Mouse (Mus musculus) brain, embryonic 14.5 days (tissue): ENCODE measurements at regions not wholly inside any gene's neighbourhood (a gene's known extent, or its start where the extent isn't known, plus 50 kb on each side); places are given as distances from the start of the nearest gene placed in this dataset.

Experiments used
- DNase-seq: peaks from one replicate; pipeline ENCODE4 v3.0.0-alpha.2; 2011; ENCODE audit warnings: low read depth
- CTCF ChIP-seq: fragments of 200-500 bp; IDR thresholded peaks from 2 replicates; pipeline ENCODE4 v1.5.1; 2012; ENCODE audit warnings: inconsistent platforms, mild to moderate bottlenecking, moderate library complexity, borderline replicate concordance; ENCODE audit not compliant: insufficient read depth, insufficient read length; ENCODE audit errors: extremely low read depth
- POLR2A ChIP-seq: fragments of 200-500 bp; IDR thresholded peaks from 2 replicates; pipeline ENCODE4 v1.6.1; 2012; ENCODE audit warnings: mild to moderate bottlenecking, inconsistent platforms, borderline replicate concordance; ENCODE audit not compliant: poor library complexity, insufficient read depth, insufficient read length, severe bottlenecking; ENCODE audit errors: extremely low read depth

DNA sequence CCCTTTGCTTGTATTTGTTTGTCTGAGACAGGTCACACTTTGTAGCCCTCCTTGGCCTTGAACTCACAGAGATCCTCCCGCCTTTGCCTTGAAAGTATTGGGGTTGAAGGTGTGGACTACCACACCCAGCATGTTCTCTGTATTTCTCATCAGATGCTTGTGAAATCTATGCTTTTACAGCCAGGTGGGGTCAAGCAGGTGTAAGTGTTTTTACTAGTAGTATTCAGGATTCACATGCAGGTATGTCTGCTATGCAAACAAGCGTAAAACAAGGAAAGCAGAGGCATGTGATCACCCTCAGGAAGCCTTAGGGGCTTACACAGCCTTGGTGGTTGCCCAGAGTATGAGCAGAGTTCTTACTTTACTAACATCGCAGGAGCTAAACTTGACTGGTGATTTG is 105.4 kb upstream of the Ccser1 start:
- DNase-seq = no peak
- TF ChIP-seq CTCF (no peak), POLR2A (no peak)

DNA sequence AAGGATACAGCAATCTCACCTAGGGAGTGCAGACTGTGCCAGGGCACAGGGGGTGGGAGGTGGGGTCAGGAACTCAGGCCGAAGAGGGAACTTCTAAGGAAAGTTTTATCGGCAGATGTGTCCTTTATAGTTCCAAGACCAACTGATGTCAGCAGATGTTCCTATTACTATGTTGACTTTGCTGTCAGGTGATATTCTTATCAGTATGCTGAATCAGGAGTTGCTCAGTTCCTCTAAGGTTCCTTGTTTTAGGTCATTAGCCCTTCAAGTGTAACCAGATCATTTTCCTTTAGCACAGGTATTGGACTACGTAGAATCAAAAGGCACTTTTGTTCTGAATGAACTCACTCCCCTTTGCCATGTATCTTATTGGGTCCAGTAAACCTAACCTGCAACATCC is 101.6 kb upstream of the Ccser1 start:
- no peak for DNase-seq
- TF ChIP-seq CTCF (no peak), POLR2A (no peak)

DNA sequence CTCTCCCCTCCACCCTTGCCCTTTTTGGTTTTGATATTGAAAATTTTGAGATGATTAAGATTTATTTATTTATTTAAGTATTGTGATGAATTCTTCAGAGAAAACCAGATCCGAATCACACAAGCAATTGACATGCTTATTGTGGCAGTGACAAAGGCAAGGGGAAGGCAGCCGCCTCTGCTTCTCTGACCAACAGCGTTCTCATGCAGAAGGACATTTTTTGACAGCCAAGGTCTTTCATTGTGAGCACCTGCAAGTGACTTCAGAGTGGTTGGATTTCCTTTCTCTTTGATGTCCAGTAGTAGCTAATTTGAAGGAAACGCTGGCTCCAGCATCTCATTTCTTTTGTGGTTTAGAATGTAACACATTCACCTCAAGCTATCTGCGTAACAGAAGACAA is 99.5 kb upstream of the Ccser1 start:
- DNase-seq = peak; percentile 40
- TF ChIP-seq CTCF (no peak), POLR2A (no peak)

DNA sequence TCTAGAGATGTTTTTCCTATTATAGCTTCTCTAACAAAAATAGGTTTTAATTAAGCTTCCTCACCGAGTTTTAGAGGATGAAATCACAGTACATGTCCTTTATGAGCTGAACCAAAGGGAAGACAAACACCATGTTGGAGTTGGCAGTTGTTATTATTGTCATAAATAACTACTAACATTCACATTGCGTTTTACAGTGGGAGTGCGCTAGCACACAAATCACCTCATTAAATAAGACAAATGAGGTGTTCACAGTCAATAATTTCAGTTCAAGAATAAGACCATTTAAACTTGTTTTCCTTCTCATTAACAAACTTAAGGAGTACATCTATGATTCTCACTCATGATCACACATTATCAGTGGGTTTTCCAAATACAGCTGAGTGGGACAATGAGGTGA is 96.8 kb upstream of the Ccser1 start:
- no peak for DNase-seq
- TF ChIP-seq POLR2A (no peak), CTCF (no peak)

DNA sequence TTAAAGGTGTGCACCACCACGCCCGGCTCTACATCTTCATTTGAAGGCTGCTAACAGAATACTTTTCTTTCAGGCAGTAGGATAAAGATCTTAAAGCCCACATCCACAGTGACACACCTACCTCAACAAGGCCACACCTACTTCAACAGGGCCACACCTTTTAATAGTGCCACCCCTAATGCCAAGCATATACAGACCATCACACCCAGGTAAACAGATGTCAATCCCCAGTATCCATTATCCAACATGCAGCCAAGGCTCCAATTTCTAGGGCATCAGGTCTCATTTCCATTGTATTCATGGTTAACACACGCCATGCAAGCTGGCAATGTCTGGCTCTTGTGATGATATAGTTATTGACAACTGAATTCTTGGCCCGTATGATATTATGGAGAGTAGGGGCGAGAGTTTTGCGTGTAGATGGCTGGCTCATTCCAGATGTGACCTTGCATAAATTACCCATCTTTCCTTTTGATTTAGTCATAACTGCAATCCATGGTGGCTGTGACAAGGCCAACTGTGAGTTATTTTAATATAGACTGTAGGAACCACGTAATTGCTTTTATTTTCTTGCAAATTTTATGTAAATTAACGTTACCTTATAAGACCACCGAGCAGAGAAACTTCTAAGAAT is 80.7 kb upstream of the Ccser1 start:
- no peak for DNase-seq

DNA sequence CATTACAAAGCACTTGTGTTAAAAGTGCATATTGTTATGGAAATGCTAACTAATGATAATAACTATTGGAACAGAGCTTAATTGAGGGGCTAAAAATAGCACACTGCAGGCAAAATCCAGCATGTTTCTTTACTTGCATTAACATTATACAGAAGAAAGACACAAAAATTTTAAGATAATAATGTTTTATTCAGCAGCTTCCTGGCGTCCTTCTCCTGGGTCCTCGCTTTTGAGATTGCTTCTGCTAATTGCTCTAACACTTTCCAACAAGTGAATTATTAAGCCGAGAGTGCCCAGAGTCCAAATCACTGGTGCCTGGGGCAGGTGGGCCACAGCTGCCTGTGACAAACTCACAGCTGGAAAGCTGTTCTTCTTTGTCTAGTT is 80.2 kb upstream of the Ccser1 start:
- no peak for TF ChIP-seq POLR2A
- TF ChIP-seq CTCF = no peak
- DNase-seq = peak; percentile 84

More for the DNA sequence above, 80.7 kb upstream of the Ccser1 start:
- no peak for TF ChIP-seq CTCF
- TF ChIP-seq POLR2A = no peak

DNA sequence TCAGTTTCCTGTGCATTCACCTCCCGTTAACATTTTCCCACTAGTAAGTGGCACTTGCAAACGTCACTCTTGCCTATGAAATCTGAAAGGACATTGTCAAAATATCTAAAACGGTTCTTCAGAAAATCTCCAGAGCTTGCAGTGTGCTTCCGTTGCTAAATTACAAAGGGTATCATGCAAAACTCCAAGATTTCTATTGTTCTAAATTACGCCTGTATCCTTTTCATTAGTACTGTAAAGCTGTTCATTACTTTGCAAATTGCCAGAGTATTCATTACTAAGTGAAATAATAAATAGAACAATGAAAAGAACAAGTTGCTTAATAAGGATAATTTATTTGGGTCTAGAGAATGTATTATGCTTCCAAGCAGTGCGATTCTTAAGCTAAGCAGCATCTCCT is 78.2 kb upstream of the Ccser1 start:
- TF ChIP-seq CTCF = no peak
- peak; percentile 61 for DNase-seq

DNA sequence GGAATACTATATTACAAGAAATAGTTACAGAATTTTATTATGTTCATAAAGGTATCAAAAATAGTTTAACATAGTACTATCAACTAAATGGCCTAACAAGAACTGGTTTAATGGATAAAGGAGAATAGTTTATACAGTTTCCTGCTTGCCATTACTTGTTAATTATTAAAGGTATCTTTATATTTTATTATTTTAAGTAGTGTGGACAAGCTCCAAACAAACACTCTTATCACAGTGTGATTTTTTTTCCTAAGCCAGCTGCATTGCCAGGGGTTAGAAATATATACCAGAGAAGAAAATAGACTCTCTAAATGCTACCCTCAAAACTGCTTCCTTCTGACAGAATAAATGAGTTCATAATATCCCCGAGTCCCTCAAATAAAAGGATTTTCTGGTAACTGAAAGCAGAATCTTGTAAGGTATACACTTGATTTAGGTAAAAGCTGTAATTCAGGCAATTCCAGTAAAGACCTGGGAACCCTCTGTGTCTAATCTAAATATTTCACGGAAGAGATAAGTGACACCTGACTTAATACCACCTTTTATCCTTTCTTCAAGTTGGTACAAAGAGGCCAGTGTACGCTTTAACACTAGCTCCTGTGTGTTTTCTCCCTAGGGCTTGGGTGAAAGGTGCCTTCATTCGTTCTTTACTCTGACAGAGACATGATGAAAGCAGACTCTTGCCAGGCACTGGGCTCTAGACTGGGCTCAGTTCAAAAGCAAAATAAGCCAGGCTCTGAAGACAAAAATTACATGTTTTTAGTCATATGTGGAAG is 76.5 kb upstream of the Ccser1 start:
- TF ChIP-seq CTCF (no peak), POLR2A (no peak)
- no peak for DNase-seq

DNA sequence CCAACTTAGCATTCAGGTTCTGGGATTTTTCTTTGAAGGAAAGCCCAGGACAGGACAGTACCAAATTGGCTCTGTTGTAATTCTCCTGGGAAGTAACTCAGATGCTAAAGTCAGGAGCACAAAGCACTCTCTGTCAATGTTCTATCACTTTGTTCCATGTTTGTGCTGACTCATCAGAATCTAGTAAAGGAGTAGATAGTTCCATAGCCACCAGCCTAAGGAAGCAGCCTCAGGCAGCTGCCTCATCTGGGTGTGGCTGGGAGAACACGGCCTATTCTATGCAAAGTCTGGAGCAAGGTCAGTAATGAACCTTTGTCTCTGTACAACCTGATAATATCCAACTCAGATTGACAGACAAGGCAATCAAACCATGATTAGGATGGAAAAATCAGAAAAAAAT is 64.9 kb upstream of the Ccser1 start:
- TF ChIP-seq CTCF = no peak
- TF ChIP-seq POLR2A = no peak
- no peak for DNase-seq

DNA sequence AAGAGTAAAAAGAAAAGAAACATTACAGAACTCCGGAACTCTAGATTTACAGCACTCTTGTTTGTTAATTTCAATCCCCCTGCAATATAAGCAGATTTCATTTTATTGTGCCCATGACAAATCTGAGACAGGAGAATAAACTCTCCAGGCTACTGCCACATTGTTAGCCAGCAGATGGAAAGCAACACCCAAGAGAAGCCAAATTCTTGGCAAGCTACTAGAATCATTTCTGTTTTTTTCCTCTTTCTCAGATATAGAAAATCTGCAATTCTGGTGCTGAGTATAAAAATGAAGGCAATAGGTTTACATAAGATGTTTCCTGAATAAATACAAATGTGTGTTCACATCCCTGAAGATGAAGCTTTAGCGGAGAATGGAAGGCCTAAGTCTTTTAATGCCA is 60.5 kb upstream of the Ccser1 start:
- TF ChIP-seq CTCF = no peak
- DNase-seq = no peak

DNA sequence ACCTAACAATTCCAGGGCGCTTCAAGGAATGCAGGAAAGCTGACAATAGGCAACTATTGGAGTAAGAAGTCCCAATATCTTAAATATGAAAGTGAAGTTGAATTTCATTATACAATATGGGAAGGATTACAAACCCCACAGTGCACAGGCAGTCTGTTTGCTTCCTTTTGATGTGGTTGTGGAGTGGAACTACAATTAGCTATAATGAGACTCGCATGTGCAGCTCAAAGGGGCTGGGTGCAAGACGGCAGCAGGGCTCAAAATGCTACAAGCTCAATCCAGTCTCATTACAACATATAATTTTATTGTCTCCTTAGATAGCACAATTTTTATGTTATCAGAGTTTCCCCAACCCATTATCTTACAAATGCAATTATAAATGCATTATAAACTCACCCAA is 54.7 kb upstream of the Ccser1 start:
- TF ChIP-seq POLR2A (no peak), CTCF (no peak)
- peak; percentile 53 for DNase-seq

DNA sequence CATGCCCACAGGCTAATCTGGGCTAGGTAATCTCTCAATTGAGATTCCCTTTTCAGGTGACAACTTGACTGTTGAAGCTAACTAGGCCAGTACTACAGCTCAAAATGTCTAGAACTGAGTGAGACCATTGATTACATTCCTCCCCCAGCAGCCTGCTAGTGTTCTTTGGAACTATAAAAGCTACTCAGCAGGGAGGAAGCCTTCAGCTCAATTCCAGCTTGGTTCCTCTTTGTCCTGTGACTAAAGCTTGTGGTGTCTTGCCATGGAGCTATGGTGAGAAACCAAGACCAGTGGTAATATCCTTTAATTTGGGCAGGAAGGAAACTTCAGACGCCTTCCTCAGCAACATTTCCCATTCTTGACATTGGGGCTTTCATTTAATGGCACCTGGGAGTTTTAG is 52.9 kb upstream of the Ccser1 start:
- no peak for DNase-seq
- TF ChIP-seq CTCF (no peak), POLR2A (no peak)
